Mouse (Mus musculus): ENCODE measurements around the gene Gm10112. TPM values are rescaled to one million over a fixed set of nuclear protein-coding genes. Genes with fewer than 3 reads are reported as not detected.

Gene Gm10112
- total RNA-seq (2021), result not detected
- long read RNA-seq, experiment 1, result 0 reads
- long read RNA-seq, experiment 2, result 0 reads

DNA sequence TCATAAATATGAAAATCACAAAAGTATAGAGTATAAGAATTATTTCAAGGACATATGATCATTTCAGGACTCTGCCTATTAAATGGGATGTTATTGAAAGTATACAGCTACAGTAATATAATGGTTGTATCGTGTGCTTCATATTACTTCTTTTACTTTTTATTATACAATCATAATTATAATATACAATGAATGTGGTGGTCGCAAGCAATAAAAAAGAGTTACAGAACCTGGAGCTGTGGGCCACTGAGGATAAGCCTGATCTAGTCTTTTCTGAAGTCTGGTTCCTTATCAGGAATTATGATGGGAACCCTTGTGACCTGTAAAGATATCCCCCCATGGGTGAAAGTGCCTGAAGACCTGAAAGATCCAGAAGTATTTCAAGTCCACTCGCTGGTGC is at the start of gene Gm10112:
Gm10112 (plus strand) TSS at position 301 of the 400 bp plus-strand sequence.
- intact Hi-C loops (cut with DNase I), result no loop called here
- DNase-seq, result no peak
- Histone ChIP-seq H3K27ac (no peak within 1 kb of the TSS), H3K4me3 (no peak within 1 kb of the TSS)
- TF ChIP-seq CTCF (IDR thresholded peaks at IDR 0.05), result no peak

DNA sequence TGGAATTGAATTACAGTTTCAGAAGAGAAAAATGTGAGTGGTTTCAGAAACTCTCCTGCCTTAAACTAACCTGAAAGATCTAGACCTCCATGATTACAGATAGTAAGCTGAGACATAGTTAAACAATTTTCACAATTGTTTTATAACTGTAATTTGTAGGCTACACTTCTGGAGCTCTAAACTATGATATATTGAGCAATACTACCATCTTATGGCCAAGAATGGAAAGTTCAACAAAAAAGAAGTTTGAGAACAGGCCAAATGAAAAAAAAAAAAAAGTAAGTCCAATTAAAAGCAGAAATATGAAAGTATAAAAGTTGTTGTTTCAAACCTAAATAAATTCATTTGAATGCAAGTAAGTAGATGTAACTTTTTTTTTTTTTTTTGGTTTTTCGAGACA is 21.4 kb downstream of the Gm10112 start:
- DNase-seq, result no peak
- H3K4me3 ChIP-seq, result no peak overlapping the region
- intact Hi-C loops (cut with DNase I), result no loop called here
- no peak overlapping the region for H3K27ac ChIP-seq
- no peak for TF ChIP-seq CTCF (IDR thresholded peaks at IDR 0.05)

DNA sequence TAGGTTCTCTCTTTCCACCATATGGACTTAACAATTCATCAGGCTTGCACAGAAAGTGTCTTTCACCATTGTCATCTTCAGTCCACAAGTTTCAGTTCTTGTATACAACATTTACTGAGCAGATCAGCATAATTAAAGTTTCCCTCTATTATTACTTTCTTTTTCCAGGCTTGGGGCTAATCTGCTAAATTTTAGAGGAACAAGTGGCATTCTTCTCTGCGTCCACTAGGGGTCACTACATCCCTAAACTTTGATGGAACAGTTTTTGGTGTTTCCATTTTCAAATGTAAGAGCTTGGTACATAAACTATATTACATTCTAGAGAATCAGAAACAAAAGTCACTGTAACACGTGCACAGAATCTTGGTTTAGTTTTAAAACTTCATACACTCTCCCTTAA is 28.2 kb downstream of the Gm10112 start:
- intact Hi-C loops (cut with DNase I), result no loop called here
- no peak for DNase-seq
- no peak overlapping the region for H3K4me3 ChIP-seq
- peak; percentile 70 for TF ChIP-seq CTCF (IDR thresholded peaks at IDR 0.05)
- no peak overlapping the region for H3K27ac ChIP-seq

DNA sequence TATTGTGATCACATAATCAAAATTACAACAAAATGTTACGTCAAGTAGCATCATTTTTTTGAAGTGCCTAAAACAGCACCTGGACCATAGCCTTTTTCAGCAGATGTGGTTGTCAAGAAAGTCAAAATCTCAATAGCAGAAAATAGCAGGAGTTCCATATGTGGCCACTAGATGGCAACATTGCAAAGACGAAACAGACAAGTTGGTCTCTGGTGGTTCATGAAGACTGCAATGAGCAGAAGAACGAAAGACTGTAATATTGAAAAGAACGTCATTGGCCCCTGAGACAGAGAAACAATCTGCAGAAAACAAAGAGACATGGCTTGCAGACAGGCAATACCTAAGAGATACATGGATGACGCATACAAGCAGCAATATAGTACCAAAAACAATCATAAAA is 42.1 kb downstream of the Gm10112 start:
- intact Hi-C loops (cut with DNase I), result no loop called here
- Histone ChIP-seq H3K4me3 (no peak overlapping the region), H3K27ac (no peak overlapping the region)
- TF ChIP-seq CTCF (IDR thresholded peaks at IDR 0.05), result peak; percentile 82
- DNase-seq, result no peak

Other genes with a start within 250 kb of the Gm10112 start
- not detected for gene Cylc1, start 57.9 kb upstream of the Gm10112 start, total RNA-seq (2021)

All from gastrocnemius, adult 2 months (tissue).